Mouse (Mus musculus) brain, embryonic 14.5 days (tissue): ENCODE data around the gene Zfp791.

ENCODE experiments used
- CTCF ChIP-seq: fragments of 200-500 bp; IDR thresholded peaks from 2 replicates; pipeline ENCODE4 v1.5.1; 2012; ENCODE audit warnings: inconsistent platforms, mild to moderate bottlenecking, moderate library complexity, borderline replicate concordance; ENCODE audit not compliant: insufficient read depth, insufficient read length; ENCODE audit errors: extremely low read depth
- POLR2A ChIP-seq: fragments of 200-500 bp; IDR thresholded peaks from 2 replicates; pipeline ENCODE4 v1.6.1; 2012; ENCODE audit warnings: mild to moderate bottlenecking, inconsistent platforms, borderline replicate concordance; ENCODE audit not compliant: poor library complexity, insufficient read depth, insufficient read length, severe bottlenecking; ENCODE audit errors: extremely low read depth

- TF ChIP-seq CTCF = no peak
- no peak for TF ChIP-seq POLR2A
Measured at GRCm38 (mm10) chr8:85091526-85092090, 31.3 kb downstream of the Zfp791 start.
